Mouse (Mus musculus) E14TG2a.4 (cell line): ENCODE measurements at regions not wholly inside any gene's neighbourhood (a gene's known extent, or its start where the extent isn't known, plus 50 kb on each side); places are given as distances from the start of the nearest gene placed in this dataset.

Experiments used
- CTCF ChIP-seq: conservative IDR thresholded peaks from 2 replicates; pipeline ENCODE4 v1.5.1; 2014; ENCODE audit warnings: low read length
- NANOG ChIP-seq: IDR thresholded peaks from 2 replicates; pipeline ENCODE4 v1.6.1; 2014; ENCODE audit warnings: borderline replicate concordance, low read length, mixed read lengths

GRCm38 (mm10) chr15:7642075-7642474 is 168.6 kb upstream of the Gdnf start:
- TF ChIP-seq CTCF (no peak), NANOG (no peak)
